Mouse (Mus musculus) stomach, embryonic 14.5 days (tissue): ENCODE results near the gene Zdhhc8. TPM values are rescaled to one million over a fixed set of nuclear protein-coding genes. Genes with fewer than 3 reads are reported as not detected.
A peak's percentile ranks its signal among the peaks of the same experiment; 100 is the strongest.

Experiments used
- ATAC-seq: fragments of 200-750 bp; cut with Nextera tagmentation; 2 replicates; pipeline ENCODE4 v1.8.0; 2017; ENCODE audit warnings: low read depth, moderate TSS enrichment; ENCODE audit not compliant: insufficient number of reproducible peaks, insufficient read depth, low FRiP score
- H3K27ac ChIP-seq: fragments of 300-500 bp; sonication (generic); 2 replicates; pipeline ENCODE4 v1.5.1; 2014; ENCODE audit warnings: mild to moderate bottlenecking, low read length, moderate library complexity, mixed read lengths
- H3K27me3 ChIP-seq: fragments of 300-500 bp; sonication (generic); 2 replicates; pipeline ENCODE4 v1.6.1; 2014; ENCODE audit warnings: low read length, control low read depth, mixed read lengths; ENCODE audit not compliant: control insufficient read depth, insufficient read depth
- H3K36me3 ChIP-seq: fragments of 300-500 bp; sonication (generic); 2 replicates; pipeline ENCODE4 v1.6.1; 2014; ENCODE audit warnings: mild to moderate bottlenecking, control low read depth, low read length, moderate library complexity, mixed read lengths; ENCODE audit not compliant: control insufficient read depth, insufficient read depth
- H3K4me1 ChIP-seq: fragments of 300-500 bp; sonication (generic); 2 replicates; pipeline ENCODE4 v1.6.1; 2014; ENCODE audit warnings: low read length, control low read depth, mixed read lengths; ENCODE audit not compliant: control insufficient read depth, insufficient read depth
- H3K4me2 ChIP-seq: fragments of 300-500 bp; sonication (generic); replicated peaks from 2 replicates; pipeline ENCODE4 v1.6.1; 2014; ENCODE audit warnings: low read depth, low read length, control low read depth
- H3K4me3 ChIP-seq: fragments of 300-500 bp; sonication (generic); 2 replicates; pipeline ENCODE4 v1.5.1; 2014; ENCODE audit warnings: low read depth, low read length, control low read depth
- H3K9ac ChIP-seq: fragments of 300-500 bp; sonication (generic); replicated peaks from 2 replicates; pipeline ENCODE4 v1.6.1; 2014; ENCODE audit warnings: low read depth, mild to moderate bottlenecking, control low read depth, low read length, moderate library complexity, mixed read lengths
- H3K9me3 ChIP-seq: fragments of 300-500 bp; sonication (generic); 2 replicates; pipeline ENCODE4 v1.6.1; 2016; ENCODE audit warnings: low read depth, low read length, control low read depth; ENCODE audit not compliant: control insufficient read depth
- WGBS: fragments of 180-500 bp; shearing (Covaris S2); extraction: QIAGEN DNeasy Blood & Tissue Kit; methylation state at CpG from one replicate; pipeline ENCODE4 v1.1.7; 2014; 5-methylcytosine and 5-hydroxymethylcytosine counted together
- polyA plus RNA-seq: library from polyadenylated mRNA; unstranded; fragments of >200 nt; fragmentation: Nextera tagmentation; extraction: Ambion mirVana; gene quantifications from 2 replicates; pipeline ENCODE4 v1.2.1, GENCODE M21; 2014

The Zdhhc8 gene
- polyA plus RNA-seq, 1 experiment from 2014 or later = 9.8 TPM

DNA sequence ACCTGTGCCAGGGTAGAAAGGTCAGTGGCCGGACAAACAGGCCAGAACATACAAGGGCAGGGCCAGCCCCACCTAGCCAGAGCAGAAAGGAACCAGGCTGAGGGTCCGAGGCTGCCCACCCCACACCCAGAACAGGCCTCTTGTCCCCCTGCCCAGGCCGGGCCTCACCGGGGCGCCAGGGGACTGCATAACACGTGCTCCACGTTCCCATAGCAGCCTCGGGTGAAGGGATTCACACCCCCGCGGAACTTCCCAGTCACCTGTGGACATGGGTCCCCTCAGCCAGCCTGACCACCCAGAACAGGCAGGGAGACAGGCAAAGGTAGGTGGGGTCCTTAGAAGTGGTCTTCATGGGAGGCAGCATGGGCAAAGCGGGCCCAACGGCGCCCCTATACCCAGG lies 7.7 kb downstream of the Zdhhc8 start:
- H3K4me1 ChIP-seq = 0 out of 2 replicates have a peak, but pooled peaks cover 2% of the 10 kb centered on the region
- no peaks in the 10 kb centered on the region for H3K27me3 ChIP-seq
- ATAC-seq = no peak
- H3K4me3 ChIP-seq = no peak overlapping the region
- peaks cover 43% of the 10 kb centered on the region for H3K36me3 ChIP-seq
- no peaks in the 10 kb centered on the region for H3K9me3 ChIP-seq
- WGBS = 88% methylated on average over 13 of the region's 13 CpGs
- H3K27ac ChIP-seq = no peak overlapping the region
- H3K9ac ChIP-seq = no peak overlapping the region
- H3K4me2 ChIP-seq = no peak overlapping the region

DNA sequence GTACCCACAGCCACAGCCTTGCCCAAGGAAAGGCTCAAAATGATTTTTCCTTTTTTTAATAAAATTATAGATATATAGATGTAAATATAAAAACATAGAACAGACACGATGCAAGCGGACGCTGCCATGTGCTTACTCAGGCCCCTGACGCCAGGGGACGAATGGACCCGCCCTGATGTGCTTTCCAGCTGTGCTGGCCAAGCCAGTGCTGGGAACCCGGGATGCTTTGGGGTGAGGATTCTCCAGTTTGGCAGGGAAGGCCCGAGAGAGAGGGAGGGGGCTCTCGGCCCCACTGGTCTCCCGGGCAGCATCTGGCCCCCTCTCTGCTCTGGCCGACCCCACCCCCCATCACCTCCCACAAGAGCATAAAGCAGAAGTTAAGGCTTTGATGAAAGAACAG lies 12.7 kb downstream of the Zdhhc8 start:
- H3K27ac ChIP-seq = no peak overlapping the region
- H3K4me1 ChIP-seq = peaks cover 6% of the 10 kb centered on the region; the same call in 1 of the 2 replicates
- H3K27me3 ChIP-seq = no peaks in the 10 kb centered on the region
- H3K36me3 ChIP-seq = peaks cover 32% of the 10 kb centered on the region
- no peak overlapping the region for H3K9ac ChIP-seq
- WGBS = 79% methylated on average over 11 of the region's 11 CpGs
- no peak overlapping the region for H3K4me2 ChIP-seq
- H3K4me3 ChIP-seq = no peak overlapping the region
- H3K9me3 ChIP-seq = no peaks in the 10 kb centered on the region
- no peak for ATAC-seq

DNA sequence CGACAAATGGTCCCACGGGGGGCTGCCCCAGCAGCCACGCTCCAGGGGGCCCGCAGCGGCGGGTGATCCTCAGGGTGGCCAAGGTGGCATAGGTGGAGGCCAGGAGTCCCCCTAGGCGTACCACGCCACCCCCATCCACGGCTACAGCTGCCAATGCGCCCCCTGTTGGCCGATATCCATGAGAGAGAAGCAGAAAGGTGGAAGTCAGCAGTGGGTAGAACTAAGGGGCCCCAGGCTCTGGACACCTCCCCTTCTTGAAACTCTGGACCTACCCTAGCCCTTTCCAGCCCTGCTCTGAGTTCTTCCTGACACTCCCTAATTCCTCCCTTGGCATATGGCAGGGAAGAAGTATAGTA lies 13.4 kb downstream of the Zdhhc8 start:
- Histone ChIP-seq H3K4me1 (peaks cover 6% of the 10 kb centered on the region; the same call in 1 of the 2 replicates), H3K27me3 (no peaks in the 10 kb centered on the region), H3K4me2 (no peak overlapping the region), H3K9ac (no peak overlapping the region), H3K36me3 (peaks cover 32% of the 10 kb centered on the region), H3K27ac (no peak overlapping the region), H3K4me3 (no peak overlapping the region), H3K9me3 (no peaks in the 10 kb centered on the region)
- 78% methylated on average over 11 of the region's 11 CpGs for WGBS
- no peak for ATAC-seq

DNA sequence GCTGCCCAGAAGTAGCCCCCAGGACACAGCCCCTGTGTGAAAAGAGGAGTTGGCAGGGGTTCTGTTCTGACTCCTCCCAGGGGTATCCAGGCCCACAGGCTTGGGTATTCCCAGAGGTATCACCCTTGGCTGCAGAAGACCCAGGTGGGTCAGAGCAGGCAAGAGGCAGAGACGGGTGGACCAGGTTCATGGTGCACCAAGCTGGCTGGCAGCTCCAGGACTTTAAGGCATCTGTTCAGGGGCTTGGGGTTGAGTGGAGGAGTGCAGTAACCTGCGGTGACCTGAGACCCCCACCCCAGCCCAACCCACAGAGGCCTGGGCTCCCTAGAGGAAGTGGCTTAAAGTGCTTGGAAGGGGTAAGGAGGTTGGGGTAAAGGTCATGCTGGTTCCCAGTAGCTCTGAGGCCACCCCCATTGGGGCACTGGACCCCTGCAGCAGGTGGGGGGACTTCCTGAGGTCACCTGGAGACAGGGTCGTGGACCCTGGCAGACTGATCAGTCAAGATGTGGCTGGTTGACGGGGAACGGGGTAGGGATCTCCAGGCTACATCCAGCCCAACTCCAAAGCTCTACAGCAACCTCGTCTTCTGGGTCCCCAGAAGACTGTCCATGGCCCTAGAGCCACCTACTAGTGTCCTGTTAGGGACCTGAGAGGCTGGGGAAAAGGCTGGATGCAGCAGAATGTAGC lies 13.9 kb downstream of the Zdhhc8 start:
- WGBS = 80% methylated on average over 6 of the region's 6 CpGs
- Histone ChIP-seq H3K36me3 (peaks cover 32% of the 10 kb centered on the region), H3K9ac (no peak overlapping the region), H3K27ac (no peak overlapping the region), H3K4me1 (peaks cover 6% of the 10 kb centered on the region; the same call in 1 of the 2 replicates), H3K27me3 (no peaks in the 10 kb centered on the region), H3K4me2 (no peak overlapping the region), H3K4me3 (no peak overlapping the region), H3K9me3 (no peaks in the 10 kb centered on the region)
- ATAC-seq = peak; percentile 2; the same call in 1 of the 2 replicates

DNA sequence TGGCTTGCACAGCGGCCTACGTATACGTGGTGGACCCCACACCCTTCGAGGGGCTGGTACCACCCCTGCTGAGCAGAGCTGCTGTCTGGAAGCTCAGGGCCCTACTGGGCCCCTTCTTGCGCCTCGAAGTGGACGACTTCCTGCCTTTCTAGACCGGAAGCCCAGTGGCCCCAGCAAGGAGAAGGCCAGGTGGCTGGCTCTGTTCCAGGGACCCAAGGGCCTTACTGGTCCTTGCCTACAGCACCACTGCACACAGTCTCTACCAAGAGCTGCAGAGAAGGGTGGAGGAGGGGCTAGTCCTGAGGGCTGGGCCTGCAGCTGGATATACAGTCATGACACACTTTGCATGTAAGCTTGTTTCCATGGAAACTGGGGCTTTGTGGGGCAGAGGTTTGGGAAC lies 14.9 kb downstream of the Zdhhc8 start:
- Histone ChIP-seq H3K9me3 (no peaks in the 10 kb centered on the region), H3K4me1 (peaks cover 6% of the 10 kb centered on the region; the same call in 1 of the 2 replicates), H3K4me3 (no peak overlapping the region), H3K4me2 (no peak overlapping the region), H3K27ac (no peak overlapping the region), H3K9ac (no peak overlapping the region), H3K36me3 (peaks cover 24% of the 10 kb centered on the region), H3K27me3 (no peaks in the 10 kb centered on the region)
- peak; percentile 57; the same call in 1 of the 2 replicates for ATAC-seq
- whole genome bisulfite sequencing = 34% methylated on average over 8 of the region's 8 CpGs

DNA sequence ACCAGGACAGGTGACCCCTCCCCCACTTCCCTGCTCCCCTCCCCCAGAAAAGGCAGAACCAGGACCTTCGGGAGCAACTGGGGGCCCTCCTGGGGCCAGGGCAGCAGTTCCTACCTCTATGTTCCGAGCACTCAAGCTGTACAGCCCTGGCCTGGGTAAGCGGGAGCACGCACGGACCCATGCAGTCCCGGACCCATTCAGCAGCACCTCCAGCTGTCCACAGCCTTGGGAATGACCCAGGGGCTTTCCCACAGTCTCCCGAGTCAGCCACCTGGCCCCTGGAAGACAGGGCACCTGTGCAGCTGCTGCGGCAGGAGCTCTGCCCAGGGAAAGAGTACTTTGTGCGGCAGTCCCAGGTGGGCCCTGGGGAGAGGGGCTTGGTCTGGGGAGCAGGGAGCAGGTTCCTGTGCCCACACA lies 16.3 kb downstream of the Zdhhc8 start:
- no peak for ATAC-seq
- 70% methylated on average over 9 of the region's 9 CpGs for WGBS

DNA sequence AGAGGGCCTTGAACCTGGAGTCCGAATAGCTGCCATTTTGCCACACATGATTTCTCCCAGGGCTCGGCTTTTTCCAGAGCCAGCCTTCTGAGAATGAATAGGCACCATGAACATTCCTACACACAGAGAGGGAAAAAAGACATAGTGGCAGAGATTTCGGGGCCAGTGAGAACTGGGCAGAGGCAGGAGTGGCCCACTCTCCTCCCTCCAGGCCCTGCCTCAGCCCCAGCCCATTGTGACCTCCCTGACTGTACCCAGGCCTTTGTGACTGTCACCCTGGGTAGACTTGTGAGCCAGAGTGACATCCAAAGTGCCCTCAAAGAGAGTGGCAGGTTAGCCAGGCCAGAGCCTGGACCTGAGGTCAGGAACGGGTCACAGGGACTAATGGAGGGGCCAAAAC lies 17.4 kb downstream of the Zdhhc8 start, which contains the start of gene Ccdc188:
TSS of gene Ccdc188 (plus strand) at position 301 of the 400 bp plus-strand sequence.
- ATAC-seq = no peak
- Histone ChIP-seq H3K27ac (no peak within 1 kb of the TSS), H3K27me3 (no peaks in the 10 kb centered on the region), H3K4me1 (peaks cover 6% of the 10 kb centered on the region; the same call in 1 of the 2 replicates), H3K9ac (no peak within 1 kb of the TSS), H3K9me3 (no peaks in the 10 kb centered on the region), H3K36me3 (peaks cover 1% of the 10 kb centered on the region; the same call in 1 of the 2 replicates), H3K4me2 (no peak within 1 kb of the TSS), H3K4me3 (no peak within 1 kb of the TSS)
- WGBS = 88% methylated on average over 4 of the region's 4 CpGs

More for the DNA sequence above, 16.3 kb downstream of the Zdhhc8 start:
- no peak overlapping the region for H3K4me3 ChIP-seq
- H3K4me2 ChIP-seq = no peak overlapping the region
- no peak overlapping the region for H3K9ac ChIP-seq
- peaks cover 10% of the 10 kb centered on the region for H3K36me3 ChIP-seq
- peaks cover 6% of the 10 kb centered on the region; the same call in 1 of the 2 replicates for H3K4me1 ChIP-seq
- no peaks in the 10 kb centered on the region for H3K9me3 ChIP-seq
- H3K27me3 ChIP-seq = no peaks in the 10 kb centered on the region
- H3K27ac ChIP-seq = no peak overlapping the region

DNA sequence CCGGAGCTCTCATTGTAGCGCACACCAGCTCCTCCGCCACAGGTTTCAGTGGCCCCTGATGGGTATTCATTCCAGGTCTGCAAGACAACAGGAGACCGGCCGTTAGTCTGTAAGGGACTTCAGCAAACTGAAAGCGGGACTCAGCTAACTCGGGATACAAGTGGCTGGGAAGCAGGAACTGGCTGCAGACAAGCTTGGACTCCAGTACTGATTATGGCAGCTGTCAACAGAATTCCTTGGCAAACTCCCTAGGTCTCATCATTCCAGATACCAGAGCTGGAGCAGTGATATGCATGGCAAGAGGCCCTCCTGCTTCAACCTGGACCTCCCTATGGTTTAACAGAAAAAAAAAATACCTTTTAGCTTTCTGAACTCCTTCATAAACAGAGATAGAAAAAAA lies 20.1 kb downstream of the Zdhhc8 start:
- Histone ChIP-seq H3K4me3 (no peak overlapping the region), H3K4me1 (no peaks in the 10 kb centered on the region), H3K9me3 (no peaks in the 10 kb centered on the region), H3K4me2 (no peak overlapping the region), H3K27me3 (no peaks in the 10 kb centered on the region), H3K9ac (no peak overlapping the region), H3K27ac (no peak overlapping the region), H3K36me3 (no peaks in the 10 kb centered on the region)
- no peak for ATAC-seq
- 84% methylated on average over 7 of the region's 7 CpGs for WGBS
